Mouse (Mus musculus) lung, postnatal 0 days (tissue): ENCODE results near the gene Bad.
A peak's percentile ranks its signal among the peaks of the same experiment; 100 is the strongest.

Source experiments
- CTCF ChIP-seq: IDR thresholded peaks from 2 replicates; pipeline ENCODE4 v1.5.1; 2016; ENCODE audit warnings: antibody characterized with exemption, mild to moderate bottlenecking
- EP300 ChIP-seq: IDR thresholded peaks from 2 replicates; pipeline ENCODE4 v1.6.1; 2016; ENCODE audit warnings: antibody characterized with exemption, mild to moderate bottlenecking, control low read depth

- TF ChIP-seq EP300: no peak
- peak; percentile 77 for TF ChIP-seq CTCF
Measured at GRCm38 (mm10) chr19:6979486-6980380, 38.1 kb downstream of the Bad start.
